Mouse (Mus musculus): ENCODE measurements at regions not wholly inside any gene's neighbourhood (a gene's known extent, or its start where the extent isn't known, plus 50 kb on each side); places are given as distances from the start of the nearest gene placed in this dataset.

DNA sequence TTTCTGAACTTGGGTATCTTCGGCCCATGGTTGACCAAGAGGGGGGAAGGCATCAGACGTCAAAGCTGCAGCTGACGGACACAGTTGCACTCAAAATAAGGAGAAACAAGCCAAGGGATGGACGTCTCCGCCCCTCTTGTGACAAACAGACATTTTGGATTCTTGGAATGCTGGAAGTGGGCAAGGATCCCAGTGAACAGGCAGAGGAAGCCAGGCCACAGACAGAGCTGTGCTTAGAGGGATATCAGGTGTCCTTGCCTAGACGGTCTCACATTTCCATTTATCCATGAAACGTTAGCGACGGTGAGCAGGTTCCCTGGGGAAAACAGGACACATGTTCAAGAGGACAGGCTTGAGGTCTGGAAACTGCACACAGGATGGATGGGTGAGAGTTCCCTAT is 191.2 kb downstream of the Hs3st3b1 start:
- TF ChIP-seq FLI1 (IDR thresholded peaks at IDR 0.05; ENCODE audit: low read length) (no peak), GATA1 (IDR thresholded peaks at IDR 0.05; ENCODE audit: borderline replicate concordance, low read length) (no peak)
- H3K27me3 ChIP-seq (replicated peaks) = no peaks in the 10 kb centered on the region
- no peaks in the 10 kb centered on the region for H3K36me3 ChIP-seq (replicated peaks; ENCODE audit: low read length)
- H3K4me1 ChIP-seq = no peaks in the 10 kb centered on the region
- H3K9me3 ChIP-seq = peaks cover 42% of the 10 kb centered on the region
- H3K4me3 ChIP-seq (replicated peaks) = no peak overlapping the region

DNA sequence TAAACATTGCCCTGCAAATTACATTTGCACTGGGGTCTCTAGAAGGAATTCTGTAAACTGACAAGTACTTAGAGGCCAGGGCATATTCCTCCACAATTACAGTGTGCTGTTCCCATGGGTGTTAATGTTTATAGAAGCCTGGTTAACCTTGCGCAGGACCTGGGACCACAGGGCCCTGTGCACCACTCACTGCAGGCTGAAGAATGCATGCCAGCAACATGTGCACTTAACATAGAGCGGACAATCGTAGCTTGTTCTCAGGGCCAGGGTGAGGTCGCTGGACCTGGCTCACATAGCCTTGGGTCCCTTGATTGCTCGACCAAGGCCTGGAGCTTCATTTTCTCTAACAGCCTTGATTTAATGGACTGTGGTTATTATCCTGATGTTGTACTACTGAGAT is 168.8 kb downstream of the Hs3st3b1 start:
- H3K27me3 ChIP-seq (replicated peaks) = no peaks in the 10 kb centered on the region
- no peak overlapping the region for H3K4me3 ChIP-seq (replicated peaks)
- peaks cover 15% of the 10 kb centered on the region; the same call in 1 of the 2 replicates for H3K9me3 ChIP-seq
- TF ChIP-seq GATA1 (IDR thresholded peaks at IDR 0.05; ENCODE audit: borderline replicate concordance, low read length) (no peak), FLI1 (IDR thresholded peaks at IDR 0.05; ENCODE audit: low read length) (no peak)
- no peaks in the 10 kb centered on the region for H3K36me3 ChIP-seq (replicated peaks; ENCODE audit: low read length)
- no peaks in the 10 kb centered on the region for H3K4me1 ChIP-seq

DNA sequence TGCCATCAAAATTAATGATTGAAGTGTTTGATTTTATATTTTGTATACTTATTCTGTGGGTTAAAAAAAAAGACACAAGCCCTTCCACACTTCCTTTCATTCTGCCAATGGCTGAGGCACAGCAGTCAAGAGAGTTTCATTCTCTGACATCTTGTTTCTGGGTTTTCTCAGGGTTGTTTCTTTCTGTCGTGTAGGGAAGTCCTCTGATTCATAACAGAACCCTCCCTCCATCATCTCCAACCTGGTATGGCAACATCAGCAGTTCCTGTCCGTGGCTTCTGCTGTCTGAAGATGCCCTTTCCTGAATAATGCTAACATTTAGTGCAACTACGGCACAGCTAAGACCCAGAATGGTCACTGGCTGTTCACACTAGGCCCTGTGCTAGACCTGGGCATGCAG is 167.3 kb downstream of the Hs3st3b1 start:
- H3K4me3 ChIP-seq (replicated peaks) = no peak overlapping the region
- no peaks in the 10 kb centered on the region for H3K36me3 ChIP-seq (replicated peaks; ENCODE audit: low read length)
- H3K4me1 ChIP-seq = no peaks in the 10 kb centered on the region
- no peaks in the 10 kb centered on the region for H3K27me3 ChIP-seq (replicated peaks)
- TF ChIP-seq GATA1 (IDR thresholded peaks at IDR 0.05; ENCODE audit: borderline replicate concordance, low read length) = no peak
- no peak for TF ChIP-seq FLI1 (IDR thresholded peaks at IDR 0.05; ENCODE audit: low read length)
- H3K9me3 ChIP-seq = peaks cover 21% of the 10 kb centered on the region

DNA sequence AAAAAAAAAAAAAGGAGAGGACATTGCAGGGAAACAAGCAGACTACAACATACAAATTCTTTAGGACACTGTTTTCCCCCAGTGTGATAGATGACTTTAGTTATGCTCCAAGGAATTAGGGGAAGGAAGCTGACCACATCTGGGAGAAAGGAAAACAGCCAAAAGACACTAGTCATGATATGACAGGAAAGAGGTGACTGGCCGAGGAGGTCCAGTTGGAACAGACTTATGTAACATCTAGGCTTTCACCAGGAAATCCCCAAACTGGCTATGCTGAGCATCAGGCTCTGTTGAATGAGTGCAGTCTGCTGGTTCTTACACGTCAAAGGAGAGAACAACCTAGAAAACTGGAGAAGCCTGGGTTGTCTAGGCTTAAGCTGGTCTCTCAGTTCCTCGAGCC is 163.8 kb downstream of the Hs3st3b1 start:
- no peaks in the 10 kb centered on the region for H3K4me1 ChIP-seq
- TF ChIP-seq GATA1 (IDR thresholded peaks at IDR 0.05; ENCODE audit: borderline replicate concordance, low read length) (no peak), FLI1 (IDR thresholded peaks at IDR 0.05; ENCODE audit: low read length) (no peak)
- no peak overlapping the region for H3K4me3 ChIP-seq (replicated peaks)
- no peaks in the 10 kb centered on the region for H3K27me3 ChIP-seq (replicated peaks)
- peaks cover 11% of the 10 kb centered on the region for H3K9me3 ChIP-seq
- H3K36me3 ChIP-seq (replicated peaks; ENCODE audit: low read length) = no peaks in the 10 kb centered on the region

DNA sequence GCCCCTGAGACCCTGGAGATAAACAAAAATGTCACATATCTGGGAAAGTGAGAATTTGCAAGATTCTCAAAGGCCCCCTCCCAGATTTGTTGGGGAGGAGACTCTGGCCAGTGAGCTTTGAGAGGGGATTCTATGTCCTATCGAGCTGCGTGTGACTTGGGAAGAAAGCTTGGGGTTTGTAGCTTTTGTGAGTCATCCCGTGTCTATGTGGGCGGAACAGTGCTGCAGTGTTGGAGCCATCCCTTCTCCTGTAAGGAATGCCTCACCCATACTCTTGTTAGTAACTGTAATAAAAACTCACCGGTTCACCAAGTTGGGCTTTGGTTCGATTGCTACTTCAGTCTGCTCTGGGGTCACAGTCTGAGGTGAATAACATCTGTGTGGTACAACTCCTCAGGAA is 160.5 kb downstream of the Hs3st3b1 start:
- no peak for TF ChIP-seq FLI1 (IDR thresholded peaks at IDR 0.05; ENCODE audit: low read length)
- Histone ChIP-seq H3K4me1 (no peaks in the 10 kb centered on the region), H3K36me3 (replicated peaks; ENCODE audit: low read length) (no peaks in the 10 kb centered on the region), H3K27me3 (replicated peaks) (no peaks in the 10 kb centered on the region), H3K4me3 (replicated peaks) (no peak overlapping the region), H3K9me3 (peaks cover 9% of the 10 kb centered on the region; the same call in 1 of the 2 replicates)

DNA sequence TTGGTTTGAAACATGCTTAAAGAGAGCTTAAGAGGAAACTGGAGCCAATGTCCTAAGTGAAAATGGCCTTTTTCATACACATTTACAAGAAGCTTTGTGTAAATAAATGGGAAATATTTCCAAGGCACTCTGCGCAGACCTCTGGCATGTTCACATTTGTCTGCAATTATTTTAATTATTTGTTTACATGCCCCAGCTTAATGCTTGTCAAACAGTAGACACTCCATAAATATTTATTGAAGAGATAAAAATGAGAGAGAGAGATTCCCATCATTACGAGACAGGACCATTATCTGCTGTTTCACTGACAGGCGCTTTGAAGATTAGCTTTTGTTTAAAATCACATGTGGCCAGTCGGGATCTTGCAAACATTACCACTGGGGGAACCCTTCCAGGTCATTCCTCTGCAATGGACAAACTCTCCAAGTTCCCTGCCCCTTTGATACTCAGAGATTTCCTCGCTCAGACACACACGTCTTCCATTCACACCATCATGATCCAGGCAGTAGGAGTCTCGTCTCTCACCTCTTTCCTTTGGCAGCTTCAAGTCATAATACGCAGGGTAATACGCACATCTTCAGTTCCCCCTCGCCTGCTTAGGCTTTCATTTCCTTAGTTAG is 154.3 kb downstream of the Hs3st3b1 start:
- H3K27me3 ChIP-seq (replicated peaks) = no peaks in the 10 kb centered on the region
- no peak for TF ChIP-seq FLI1 (IDR thresholded peaks at IDR 0.05; ENCODE audit: low read length)
- TF ChIP-seq GATA1 (IDR thresholded peaks at IDR 0.05; ENCODE audit: borderline replicate concordance, low read length) = no peak
- peaks cover 24% of the 10 kb centered on the region for H3K9me3 ChIP-seq
- H3K4me1 ChIP-seq = no peaks in the 10 kb centered on the region
- H3K36me3 ChIP-seq (replicated peaks; ENCODE audit: low read length) = no peaks in the 10 kb centered on the region
- H3K4me3 ChIP-seq (replicated peaks) = no peak overlapping the region

DNA sequence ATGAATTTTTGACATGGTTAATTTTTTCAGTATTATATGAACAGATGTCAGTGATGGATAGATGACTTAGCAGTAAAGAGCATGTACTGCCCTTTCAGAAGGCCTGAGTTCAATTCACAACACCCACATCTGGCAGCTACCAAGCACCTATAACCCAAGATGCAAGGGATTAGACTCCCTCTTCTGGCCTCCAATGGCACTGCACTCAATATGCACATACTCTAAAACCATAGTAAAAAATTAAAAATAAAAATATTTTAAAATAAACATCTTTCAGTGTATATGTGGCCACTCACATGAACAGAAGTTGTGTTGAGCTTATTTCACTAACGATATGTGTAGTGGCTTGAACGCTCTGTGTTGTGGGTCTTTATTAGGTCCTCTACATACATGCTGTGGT is 152.4 kb downstream of the Hs3st3b1 start:
- Histone ChIP-seq H3K4me1 (no peaks in the 10 kb centered on the region), H3K9me3 (peaks cover 24% of the 10 kb centered on the region), H3K27me3 (replicated peaks) (no peaks in the 10 kb centered on the region), H3K4me3 (replicated peaks) (no peak overlapping the region), H3K36me3 (replicated peaks; ENCODE audit: low read length) (no peaks in the 10 kb centered on the region)
- TF ChIP-seq FLI1 (IDR thresholded peaks at IDR 0.05; ENCODE audit: low read length) (no peak), GATA1 (IDR thresholded peaks at IDR 0.05; ENCODE audit: borderline replicate concordance, low read length) (no peak)

DNA sequence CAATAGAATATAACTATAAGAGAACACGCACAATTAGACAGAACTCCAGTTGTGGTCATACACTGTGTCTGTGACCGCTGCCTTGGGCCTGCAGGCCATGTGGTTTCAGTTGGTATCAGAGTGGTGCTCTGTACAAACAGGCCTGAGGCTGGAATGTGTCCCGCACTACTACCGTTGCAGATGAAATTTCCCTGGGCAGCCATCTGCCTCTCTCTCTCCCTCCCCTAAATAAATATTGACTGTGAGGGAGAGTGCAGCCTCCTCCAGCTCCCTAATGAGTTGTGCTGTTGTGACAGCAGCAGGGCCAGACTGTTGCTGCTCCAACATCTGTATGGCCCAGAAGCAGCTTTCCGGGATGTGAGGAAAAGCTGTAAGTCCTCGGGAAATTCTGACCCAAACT is 146.7 kb downstream of the Hs3st3b1 start:
- Histone ChIP-seq H3K4me1 (no peaks in the 10 kb centered on the region), H3K27me3 (replicated peaks) (no peaks in the 10 kb centered on the region), H3K36me3 (replicated peaks; ENCODE audit: low read length) (no peaks in the 10 kb centered on the region), H3K4me3 (replicated peaks) (no peak overlapping the region), H3K9me3 (peaks cover 9% of the 10 kb centered on the region)
- no peak for TF ChIP-seq GATA1 (IDR thresholded peaks at IDR 0.05; ENCODE audit: borderline replicate concordance, low read length)
- TF ChIP-seq FLI1 (IDR thresholded peaks at IDR 0.05; ENCODE audit: low read length) = no peak

DNA sequence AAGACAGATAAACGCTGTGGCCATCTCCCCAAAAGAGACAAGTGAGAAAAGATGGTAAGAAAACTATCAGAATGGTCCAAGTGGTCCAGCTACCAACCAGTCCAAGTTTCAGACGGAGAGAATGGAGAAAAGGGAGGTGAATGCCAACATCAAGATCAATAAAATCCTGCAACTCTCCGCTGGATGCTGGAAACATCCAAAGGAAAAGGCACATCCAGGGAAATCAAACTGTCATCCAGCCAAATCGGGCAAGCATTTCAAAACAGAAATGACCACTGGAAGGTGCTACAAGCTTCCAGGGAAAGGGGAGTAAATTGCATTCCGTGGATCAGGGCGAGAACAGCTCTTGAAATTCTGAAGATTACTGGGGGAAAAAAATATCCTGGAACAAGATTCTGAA is 142.7 kb downstream of the Hs3st3b1 start:
- no peak for TF ChIP-seq GATA1 (IDR thresholded peaks at IDR 0.05; ENCODE audit: borderline replicate concordance, low read length)
- no peak for TF ChIP-seq FLI1 (IDR thresholded peaks at IDR 0.05; ENCODE audit: low read length)
- H3K4me1 ChIP-seq = no peaks in the 10 kb centered on the region
- peaks cover 14% of the 10 kb centered on the region for H3K9me3 ChIP-seq
- no peak overlapping the region for H3K4me3 ChIP-seq (replicated peaks)
- H3K27me3 ChIP-seq (replicated peaks) = no peaks in the 10 kb centered on the region
- no peaks in the 10 kb centered on the region for H3K36me3 ChIP-seq (replicated peaks; ENCODE audit: low read length)

DNA sequence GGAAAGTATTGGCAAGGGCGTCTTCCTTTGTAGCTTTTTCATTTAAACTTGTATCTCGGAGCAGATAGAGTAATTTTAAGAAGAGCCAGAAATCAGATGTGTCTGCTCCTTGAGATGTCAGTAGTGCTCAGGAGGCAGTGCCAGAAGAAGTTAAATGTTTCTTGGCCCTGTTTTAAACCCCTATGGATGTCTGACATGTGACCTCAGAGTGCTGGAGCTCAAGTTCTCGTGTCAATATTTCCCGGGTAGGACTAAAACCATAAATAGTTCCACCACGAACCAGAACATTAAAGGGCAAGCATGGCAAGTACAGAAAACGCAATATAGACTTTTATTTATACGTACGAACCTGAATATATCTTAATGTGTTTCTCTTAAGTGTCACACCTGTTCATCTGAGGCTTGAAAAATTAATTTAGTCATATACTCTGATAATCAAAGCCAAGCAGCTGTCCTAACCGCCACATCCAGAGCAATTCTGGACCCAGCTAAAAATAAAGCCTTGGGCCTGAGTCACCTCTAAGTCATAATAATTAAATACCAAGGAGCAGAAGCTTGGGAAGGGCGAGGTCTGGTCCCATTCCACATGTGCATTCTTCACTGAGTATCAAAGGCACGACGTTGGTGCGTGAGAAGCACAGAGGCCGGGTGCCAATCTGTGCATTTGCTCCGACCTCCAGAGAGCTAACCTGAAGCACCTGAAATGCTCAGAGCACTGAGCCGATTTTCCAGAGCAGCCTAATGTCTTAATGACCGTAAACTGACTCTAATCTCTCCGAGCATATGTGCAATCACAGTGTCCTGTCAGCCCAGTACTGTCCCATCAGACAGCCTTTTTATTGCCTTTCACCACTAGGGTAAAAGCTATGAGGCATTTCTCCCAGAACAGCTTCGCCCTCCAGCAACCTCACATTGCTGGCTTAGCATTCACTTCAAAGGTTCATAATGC is 139.8 kb downstream of the Hs3st3b1 start:
- Histone ChIP-seq H3K9me3 (peaks cover 33% of the 10 kb centered on the region), H3K27me3 (replicated peaks) (no peaks in the 10 kb centered on the region), H3K4me3 (replicated peaks) (no peak overlapping the region), H3K36me3 (replicated peaks; ENCODE audit: low read length) (no peaks in the 10 kb centered on the region), H3K4me1 (no peaks in the 10 kb centered on the region)
- TF ChIP-seq FLI1 (IDR thresholded peaks at IDR 0.05; ENCODE audit: low read length) = no peak
- TF ChIP-seq GATA1 (IDR thresholded peaks at IDR 0.05; ENCODE audit: borderline replicate concordance, low read length) = no peak
